Mouse (Mus musculus) left cerebral cortex, postnatal 4 days (tissue): Measurements from ENCODE around the gene Aldh16a1. TPM values are rescaled to one million over a fixed set of nuclear protein-coding genes. Genes with fewer than 3 reads are reported as not detected.

ENCODE experiments used
- DNase-seq: peaks from one replicate; pipeline ENCODE4 v3.0.0-alpha.2; 2022
- intact Hi-C: fragments of 180-260 bp; cut with DNase I; formaldehyde crosslinking; loops from one replicate; pipeline ENCODE4 v1.15.1; 2025
- total RNA-seq, 2 experiments: library from RNA; stranded (reverse); gene quantifications; 2 replicates each; pipeline ENCODE4 v1.2.3; 2021

Gene Aldh16a1
- 10 to 100 TPM; 16.7 to 16.9 TPM for total RNA-seq

DNA sequence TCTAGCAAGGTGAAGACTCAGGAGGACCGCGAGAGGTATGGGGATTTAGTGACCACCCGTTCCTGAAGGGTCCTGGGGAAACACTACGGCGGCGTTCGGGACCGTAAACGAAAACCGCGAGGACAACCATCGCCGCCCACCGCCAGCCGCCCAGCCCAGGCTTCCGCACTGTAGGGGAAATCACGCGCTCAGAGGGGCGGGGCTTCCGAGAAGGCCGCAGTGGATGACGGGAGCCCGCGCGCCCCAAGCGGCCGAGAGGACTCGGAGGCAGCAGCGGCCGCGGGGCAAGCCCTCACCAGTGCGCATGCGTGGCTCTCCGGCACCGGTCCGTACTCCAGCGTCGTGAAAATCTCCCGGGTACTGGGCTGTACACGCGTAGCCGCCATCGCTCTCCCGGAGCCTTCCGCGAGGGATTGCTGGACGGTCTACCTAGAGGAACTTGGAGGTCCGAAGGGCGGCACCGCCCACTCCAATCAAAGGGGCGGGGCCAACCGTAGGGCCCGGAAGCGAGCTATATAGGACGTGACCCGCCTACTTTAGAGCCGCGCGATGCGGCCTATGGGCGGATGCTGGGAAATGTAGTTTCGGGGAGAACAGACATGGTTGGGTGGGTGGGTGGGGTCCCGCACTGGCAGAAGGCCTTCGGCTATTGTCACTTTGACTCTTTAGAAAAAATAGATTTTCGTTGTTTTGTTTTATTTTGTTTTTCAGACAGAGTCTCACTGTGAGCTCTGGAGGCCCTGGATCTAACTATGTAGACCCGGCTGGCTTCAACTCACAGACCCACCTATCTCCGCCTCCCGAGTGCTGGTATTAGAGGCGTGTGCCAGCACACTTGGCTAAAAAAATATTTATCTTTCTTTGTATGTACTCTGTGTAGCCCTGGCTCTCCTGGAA, at the start of gene Aldh16a1, which contains the start of gene Pih1d1:
Gene Aldh16a1, minus strand, starts transcription at position 489 of the 897 bp plus-strand sequence.
Gene Pih1d1, plus strand, starts transcription at position 208 of the 897 bp plus-strand sequence.
- intact Hi-C loops: no loop called here
- DNase-seq: peak; percentile 99

GRCm38 (mm10) chr7:45202654-45203053, 48.3 kb upstream of the Aldh16a1 start:
- intact Hi-C loops: no loop called here
- DNase-seq: no peak

DNA sequence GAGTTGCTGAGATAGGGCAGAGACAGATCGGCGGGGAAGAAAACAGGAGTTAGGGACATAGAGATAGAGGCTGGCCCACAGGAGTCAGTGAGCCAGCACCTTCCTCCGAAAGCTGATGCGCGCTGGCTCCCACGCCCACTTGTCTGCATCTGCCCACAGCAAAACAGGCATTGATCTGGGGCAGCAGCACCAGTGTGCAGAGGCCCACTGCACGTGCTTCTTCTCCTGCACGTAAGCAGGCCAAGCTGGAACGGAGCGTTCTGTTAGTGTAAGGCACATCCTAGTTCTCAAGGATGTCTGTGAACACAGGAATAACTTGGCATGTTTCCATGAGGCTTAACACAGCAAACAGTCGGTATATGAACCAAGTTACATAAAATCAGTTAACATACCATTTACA, 44.6 kb upstream of the Aldh16a1 start:
- no peak for DNase-seq
- intact Hi-C loops: no loop called here

- DNase-seq: peak; percentile 90
- intact Hi-C loops: no loop called here
These were observed 44.1 kb upstream of the Aldh16a1 start for GRCm38 (mm10) chr7:45198435-45198834.

DNA sequence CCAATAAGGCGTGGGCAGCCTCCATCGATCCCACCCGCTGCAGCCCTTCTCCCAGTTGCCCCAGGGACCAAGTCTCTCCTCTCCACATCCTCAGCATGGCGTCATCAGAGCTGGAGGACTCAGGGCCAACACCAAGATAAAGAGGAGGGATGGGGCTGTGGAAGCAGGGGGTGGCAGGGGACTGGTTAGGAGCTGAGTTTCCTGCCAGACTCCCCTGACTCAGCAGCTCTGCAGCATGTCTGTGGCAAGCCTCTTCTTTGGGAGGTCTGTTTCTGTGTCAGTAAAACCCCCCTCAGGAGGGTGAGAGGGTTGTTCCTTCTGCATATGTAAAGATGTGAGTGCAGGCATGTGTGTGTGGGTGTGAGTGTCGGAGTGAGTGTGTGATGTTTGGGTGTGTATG, 42.6 kb upstream of the Aldh16a1 start:
- no peak for DNase-seq
- intact Hi-C loops: no loop called here

DNA sequence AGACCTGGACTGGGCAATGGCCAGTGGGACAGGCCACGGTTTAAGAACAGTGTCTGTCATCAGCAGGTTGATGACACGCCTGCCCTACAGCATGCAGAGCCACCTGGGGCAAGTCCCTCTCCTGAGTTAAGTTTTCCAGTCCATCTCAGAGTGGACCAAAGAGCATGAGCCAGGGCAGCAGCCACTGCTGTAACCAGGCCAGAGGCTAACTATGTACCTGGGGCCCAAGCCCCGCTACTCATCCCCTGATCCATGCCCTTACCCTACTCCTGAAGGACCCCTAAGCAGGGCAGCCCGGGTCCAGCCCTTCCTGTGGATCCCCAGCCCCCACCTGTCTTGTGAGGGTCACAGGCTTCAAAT, 41.8 kb upstream of the Aldh16a1 start:
- intact Hi-C loops: no loop called here
- DNase-seq: no peak

- DNase-seq: no peak
- intact Hi-C loops: no loop called here
These were observed 41.2 kb upstream of the Aldh16a1 start for GRCm38 (mm10) chr7:45195341-45196175.

GRCm38 (mm10) chr7:45193871-45194785, 39.7 kb upstream of the Aldh16a1 start:
- DNase-seq: no peak
- intact Hi-C loops: no loop called here

- intact Hi-C loops: no loop called here
- DNase-seq: peak; percentile 36
These were observed 39.0 kb upstream of the Aldh16a1 start for GRCm38 (mm10) chr7:45193406-45193805.

GRCm38 (mm10) chr7:45192585-45193310, 38.4 kb upstream of the Aldh16a1 start:
- intact Hi-C loops: no loop called here
- no peak for DNase-seq

GRCm38 (mm10) chr7:45191803-45192363, 37.5 kb upstream of the Aldh16a1 start:
- intact Hi-C loops: no loop called here
- peak; percentile 79 for DNase-seq

- no peak for DNase-seq
- intact Hi-C loops: no loop called here
These were observed 36.8 kb upstream of the Aldh16a1 start for GRCm38 (mm10) chr7:45191161-45191560.

DNA sequence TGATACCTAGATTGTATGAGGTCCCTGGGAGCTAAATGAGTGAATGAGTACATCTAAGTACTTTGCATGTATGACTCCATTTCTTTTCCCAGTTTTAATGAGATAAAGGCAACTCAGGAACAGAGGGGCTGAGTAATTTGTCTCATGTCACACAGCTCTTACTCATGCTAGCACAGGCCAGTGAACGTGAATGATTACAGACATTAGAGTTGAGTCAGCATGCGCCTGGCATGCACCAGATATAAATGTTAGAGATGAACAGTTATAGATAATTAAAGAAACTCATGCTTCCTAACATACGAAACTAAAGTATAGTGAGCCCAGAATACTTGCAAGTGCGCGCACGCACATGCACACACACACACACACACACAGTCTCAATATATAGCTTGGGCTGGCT, 35.8 kb upstream of the Aldh16a1 start:
- intact Hi-C loops: no loop called here
- DNase-seq: no peak

DNA sequence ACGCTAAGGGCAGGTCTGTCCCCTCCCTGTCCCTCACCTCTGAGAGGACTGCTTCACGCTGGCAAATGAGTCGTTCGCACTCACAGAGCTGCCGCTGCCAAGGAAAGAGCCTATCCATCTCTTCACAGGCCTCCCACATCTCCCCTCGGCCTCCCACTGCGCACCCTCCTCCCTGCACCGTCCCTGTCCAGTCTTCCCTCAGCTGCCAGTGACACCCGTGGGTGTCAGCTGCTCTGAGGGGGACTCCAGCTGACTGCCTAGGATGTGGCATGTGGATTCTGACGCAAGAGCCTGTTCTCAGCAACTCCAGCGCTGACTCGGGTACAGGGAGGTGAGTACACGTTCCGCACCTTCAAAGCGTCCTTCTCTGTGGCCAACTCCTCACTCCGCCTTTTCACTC, 35.2 kb upstream of the Aldh16a1 start:
- no peak for DNase-seq
- intact Hi-C loops: no loop called here

DNA sequence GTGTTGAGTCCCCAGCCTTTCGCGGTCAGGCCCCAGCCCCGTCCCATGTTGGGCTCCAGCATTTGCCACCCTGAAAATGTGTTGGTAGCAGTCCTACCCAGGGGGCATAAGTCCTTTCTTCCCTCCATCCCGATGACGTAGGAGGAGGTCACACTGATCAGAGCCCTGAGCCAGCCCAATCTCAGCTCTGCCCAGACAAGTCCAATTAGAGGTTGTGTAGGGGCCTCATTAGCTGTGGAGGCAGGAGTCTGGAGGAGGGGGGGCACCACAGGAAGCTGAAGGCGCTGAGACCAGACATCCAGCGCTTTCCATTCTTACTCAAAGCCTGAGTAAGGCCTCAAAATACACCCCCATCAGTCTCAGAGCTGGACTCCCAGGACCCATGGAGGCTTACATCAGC, 31.5 kb upstream of the Aldh16a1 start:
- intact Hi-C loops: no loop called here
- no peak for DNase-seq

GRCm38 (mm10) chr7:45183672-45184071, 29.3 kb upstream of the Aldh16a1 start:
- intact Hi-C loops: no loop called here
- DNase-seq: no peak

DNA sequence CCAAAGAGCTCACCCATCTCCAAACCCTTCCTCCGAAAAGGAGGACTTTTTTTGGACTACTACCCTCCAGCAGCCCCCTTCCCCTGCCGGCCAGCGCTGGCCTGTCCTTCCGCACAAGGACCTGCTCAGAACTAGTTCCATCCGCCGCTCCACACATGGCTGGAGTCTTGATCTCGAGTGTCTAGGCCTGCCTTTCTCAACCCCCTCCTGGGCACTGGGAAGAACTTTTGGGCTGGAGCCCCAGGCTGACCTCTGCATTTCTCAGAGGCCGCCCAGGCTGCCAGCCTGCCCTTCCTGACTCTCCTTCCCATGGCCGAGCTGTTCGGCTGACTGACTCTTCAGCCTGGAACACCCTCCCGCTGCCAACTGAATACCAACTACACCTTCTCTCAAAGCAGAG, 28.2 kb upstream of the Aldh16a1 start:
- intact Hi-C loops: no loop called here
- no peak for DNase-seq

DNA sequence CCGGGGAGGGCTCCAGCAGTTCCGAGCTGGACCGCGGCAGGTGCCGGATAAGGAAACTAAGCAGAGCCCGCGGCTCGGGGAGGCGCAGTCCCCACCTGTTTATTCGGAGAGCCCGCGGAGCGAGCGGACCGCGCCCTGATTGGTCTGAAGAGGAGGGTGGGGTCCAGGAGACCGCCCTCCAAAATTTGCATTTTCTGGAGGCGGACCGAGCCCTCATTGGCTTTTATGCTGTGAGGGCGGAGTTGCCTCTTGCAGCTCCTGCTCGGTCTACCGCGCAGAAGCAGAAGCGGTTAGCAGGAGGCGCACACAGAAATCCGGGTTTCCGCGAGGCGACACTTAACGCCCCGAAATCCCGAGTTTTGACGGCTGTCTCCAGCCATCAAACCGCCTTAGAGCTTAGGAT, 27.8 kb upstream of the Aldh16a1 start:
- intact Hi-C loops: no loop called here
- peak; percentile 76 for DNase-seq

DNA sequence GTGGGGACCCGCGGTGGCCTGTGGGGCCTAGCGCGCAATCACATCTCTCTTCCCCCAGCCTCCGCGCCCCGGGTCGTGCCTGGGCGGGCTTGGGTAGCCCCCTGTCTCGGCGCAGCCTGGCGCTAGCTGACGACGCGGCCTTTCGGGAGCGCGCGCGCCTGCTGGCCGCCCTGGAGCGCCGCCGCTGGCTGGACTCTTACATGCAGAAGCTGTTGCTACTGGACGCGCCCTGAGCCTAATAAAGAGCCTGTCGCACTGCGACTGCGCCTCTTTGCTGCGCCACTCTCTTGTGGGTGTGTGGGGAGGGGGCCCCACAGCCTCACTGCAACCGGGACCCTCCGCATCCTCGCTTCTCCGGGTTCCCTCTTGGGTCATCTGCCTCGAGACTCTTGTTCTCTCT, 27.2 kb upstream of the Aldh16a1 start:
- DNase-seq: no peak

More for the DNA sequence above, 27.2 kb upstream of the Aldh16a1 start:
- intact Hi-C loops: no loop called here
